Mouse (Mus musculus): Measurements from ENCODE around the gene Ywhaq.

Ywhaq gene

DNA sequence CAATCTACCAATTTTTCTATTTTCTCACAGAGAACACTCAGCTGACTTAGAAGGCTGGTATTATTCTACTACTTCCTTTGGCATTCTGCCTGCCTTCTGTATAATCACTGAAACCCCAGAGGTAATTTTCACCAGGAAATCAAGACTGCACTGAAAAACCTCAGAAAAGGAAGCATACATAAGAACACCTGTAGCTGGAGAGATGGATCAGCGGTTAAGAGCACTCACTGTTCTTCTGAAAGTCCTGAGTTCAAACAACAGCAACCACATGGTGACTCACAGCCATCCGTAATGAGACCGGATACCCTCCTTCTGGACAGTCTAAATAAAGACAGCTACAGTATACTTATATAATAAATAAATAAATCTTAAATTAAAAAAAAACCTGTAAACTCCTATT is 7.8 kb downstream of the Ywhaq start:
- no peak for DNase-seq (ENCODE audit: low spot score in 2 of 2)

DNA sequence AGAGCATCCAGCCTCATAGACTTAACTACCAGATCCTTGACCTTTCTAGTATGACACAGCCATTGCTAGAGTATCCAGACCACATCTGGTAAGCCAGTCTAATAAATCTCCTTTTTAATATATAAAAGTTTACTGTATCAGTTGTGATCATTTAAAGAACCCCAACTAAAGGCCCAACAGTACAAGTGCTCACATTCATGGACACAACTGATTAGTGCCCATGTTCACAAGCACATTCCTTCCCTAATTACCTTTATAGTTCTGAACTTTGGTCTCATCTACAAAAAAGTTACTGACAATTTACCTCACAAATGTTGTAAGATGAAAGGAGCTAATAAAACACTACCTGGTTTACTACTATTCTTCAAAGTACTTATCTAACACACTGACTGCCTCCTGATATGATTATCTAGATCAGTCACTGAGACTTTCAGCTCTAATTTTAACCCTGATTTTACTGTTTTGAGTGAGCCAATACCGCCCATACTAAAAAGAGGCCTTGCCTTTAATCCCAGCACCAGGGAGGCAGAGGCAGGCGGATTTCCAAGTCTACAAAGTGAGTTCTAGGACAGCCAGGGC is 8.6 kb downstream of the Ywhaq start:
- no peak for DNase-seq (ENCODE audit: low spot score in 2 of 2)

DNA sequence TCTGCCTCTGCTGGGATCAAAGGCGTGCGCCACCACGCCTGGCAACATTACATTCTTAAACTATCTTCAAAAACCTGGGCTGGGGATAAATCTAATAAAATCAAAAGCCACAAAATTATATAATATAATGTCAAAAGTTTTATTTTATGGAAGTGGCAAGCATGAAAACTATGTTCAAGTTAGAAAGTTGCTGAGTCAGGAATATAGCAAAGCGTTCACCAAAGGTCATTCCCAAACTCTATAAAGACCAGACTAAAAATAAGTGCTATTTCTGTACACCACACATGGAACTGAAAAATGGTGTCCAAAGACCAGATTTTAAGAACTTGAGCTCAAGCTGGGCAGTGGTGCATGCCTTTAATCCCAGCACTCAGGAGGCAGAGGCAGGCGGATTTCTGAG is 14.7 kb downstream of the Ywhaq start:
- no peak for DNase-seq (ENCODE audit: low spot score in 2 of 2)

DNA sequence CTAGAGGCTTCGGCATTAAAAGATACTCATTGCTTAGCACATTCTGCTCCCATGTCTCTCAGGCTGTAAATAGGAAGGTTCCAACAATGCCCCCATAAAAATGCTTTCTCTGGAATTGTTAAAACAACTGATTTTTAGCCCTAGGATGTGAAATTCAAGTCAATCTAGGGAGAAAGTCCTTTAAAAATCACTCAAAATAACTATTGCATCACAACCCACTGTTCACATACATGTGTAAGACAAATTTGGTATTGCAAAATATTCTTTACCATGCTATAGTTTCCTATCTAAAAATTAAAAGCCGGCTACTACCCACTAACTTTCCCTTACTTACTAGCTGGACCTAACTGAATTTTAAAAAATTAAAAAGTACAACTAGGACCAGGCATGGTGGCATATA is 31.2 kb downstream of the Ywhaq start:
- no peak for DNase-seq (ENCODE audit: low spot score in 2 of 2)

DNA sequence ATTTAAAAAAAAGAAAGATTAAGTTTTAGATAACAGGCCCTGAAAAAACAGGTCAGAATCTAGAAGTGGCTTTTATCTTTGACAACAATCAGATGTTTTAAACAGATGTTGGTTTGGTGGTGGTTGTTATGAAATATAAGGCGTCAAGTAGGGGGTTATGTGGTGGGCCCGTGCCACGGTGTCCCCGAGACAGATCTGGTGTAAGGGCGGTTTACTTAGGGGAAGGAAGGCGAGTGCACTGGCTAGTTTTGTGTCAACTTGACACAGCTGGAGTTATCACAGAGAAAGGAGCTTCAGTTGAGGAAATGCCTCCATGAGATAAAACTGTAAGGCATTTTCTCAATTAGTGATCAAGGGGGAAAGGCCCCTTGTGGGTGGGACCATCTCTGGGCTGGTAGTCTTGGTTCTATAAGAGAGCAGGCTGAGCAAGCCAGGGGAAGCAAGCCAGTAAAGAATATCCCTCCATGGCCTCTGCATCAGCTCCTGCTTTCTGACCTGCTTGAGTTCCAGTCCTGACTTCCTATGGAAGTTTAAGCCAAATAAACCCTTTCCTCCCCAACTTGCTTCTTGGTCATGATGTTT is 38.6 kb downstream of the Ywhaq start:
- DNase-seq (ENCODE audit: low spot score in 2 of 2) = peak; percentile 15 to 28

DNA sequence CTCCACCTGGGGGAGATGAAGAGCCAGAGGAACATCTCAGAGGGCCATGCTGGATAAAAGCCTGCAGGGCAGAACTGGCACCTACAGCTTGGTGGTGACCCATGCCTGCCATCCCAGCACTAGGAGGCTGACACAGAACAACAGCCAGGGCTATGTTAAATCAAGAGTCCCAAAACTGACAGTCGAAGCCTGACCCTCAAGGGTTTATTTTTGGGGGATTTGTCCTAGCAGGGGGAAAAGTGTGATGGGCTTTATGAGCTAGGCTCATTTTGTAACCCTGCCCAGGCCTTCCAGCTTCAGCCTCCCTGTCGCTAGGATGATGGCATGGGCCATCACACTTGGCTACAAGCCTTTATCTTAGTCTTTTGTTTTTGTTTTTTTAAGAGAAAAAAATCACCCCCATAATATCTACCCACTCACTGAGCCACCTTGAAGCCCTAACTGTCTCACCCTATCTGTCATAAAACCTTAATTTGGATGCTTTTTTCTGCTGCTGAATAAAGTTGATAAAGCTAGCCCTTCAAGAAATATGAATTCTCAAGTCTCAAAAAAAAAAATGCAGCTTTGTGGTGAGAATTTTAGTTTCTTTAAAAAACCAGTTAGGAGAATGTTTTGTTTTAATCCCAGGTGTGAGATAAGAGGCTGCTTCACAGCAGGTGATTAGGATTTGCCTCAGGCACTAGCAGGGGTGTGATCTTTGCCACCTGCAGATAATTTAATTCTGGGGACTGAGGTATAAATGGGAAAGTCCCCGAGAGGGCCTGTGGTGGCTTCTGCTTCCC is 41.9 kb downstream of the Ywhaq start:
- DNase-seq (ENCODE audit: low spot score in 2 of 2) = peak in 1 of 2 experiments; percentile 11

DNA sequence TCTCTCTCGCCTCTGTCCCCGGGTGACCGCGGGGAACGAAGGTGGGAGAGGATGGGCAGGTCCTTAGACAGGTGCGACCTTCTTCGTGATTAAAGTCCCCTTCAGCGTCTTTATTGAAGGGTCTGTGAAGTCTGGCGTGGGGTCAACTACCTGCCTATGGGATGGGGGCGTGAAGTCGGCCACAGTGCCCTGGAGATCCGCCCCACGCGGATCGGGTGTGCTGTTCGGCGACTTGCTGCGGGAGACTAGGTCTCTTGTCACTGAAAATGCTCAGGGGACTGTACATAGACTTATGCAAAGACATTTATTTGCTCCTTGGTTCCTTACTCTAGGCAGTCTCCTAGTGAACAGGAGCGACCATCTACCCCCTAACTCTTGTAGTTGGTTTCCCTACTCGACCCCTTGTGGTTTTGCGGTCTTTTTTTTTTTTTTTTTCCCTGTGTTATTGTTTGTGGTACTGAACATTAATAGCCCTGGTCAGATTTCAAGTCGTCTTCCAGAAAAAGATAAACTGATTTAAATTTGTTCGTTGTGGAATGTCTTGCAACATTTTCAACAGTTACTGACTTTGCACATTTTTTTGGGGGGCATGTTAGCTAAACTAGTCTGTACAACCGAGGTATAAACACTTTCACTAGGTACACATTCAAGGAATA is 43.5 kb downstream of the Ywhaq start:
- DNase-seq (ENCODE audit: low spot score in 2 of 2) = no peak

DNA sequence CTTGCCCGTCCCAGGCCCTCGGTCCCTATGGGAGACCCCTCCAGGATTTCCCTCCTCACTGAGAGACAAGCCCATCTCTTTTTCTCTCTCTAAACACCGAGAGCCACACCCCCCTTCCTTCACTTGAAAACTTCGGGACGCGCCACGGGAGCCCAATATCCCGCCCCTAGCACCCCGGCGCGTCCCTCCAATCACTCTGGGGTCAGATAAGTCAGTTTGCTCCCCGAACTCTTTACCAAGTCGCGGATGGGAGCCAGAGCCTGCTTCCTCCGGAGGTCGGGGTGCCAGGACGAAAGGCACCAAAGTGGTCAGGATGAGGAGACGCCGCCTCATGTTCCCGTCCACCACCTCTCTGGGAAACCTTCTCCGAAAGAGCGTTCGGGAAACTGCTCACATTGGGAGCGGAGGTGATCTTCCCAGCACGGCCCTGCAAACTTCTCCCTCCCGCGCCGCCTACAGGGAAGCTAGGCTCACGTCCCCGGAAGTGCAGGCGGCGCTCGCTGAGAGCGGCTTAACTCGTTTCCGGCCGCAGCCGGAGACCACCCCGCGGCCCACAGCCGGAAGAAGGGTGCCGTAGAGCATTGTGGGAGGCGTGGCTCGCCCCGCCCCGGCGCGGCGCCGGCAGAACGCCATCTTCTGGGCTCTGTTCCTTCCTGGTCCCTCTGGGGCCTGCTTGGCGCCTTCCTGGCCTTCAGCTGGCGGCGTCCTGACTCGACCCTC is 44.2 kb downstream of the Ywhaq start, which contains the start of gene Adam17:
Gene Adam17, minus strand, starts transcription at position 533 of the 720 bp plus-strand sequence.
- peak; percentile 91 to 94 for DNase-seq (ENCODE audit: low spot score in 2 of 2)

DNA sequence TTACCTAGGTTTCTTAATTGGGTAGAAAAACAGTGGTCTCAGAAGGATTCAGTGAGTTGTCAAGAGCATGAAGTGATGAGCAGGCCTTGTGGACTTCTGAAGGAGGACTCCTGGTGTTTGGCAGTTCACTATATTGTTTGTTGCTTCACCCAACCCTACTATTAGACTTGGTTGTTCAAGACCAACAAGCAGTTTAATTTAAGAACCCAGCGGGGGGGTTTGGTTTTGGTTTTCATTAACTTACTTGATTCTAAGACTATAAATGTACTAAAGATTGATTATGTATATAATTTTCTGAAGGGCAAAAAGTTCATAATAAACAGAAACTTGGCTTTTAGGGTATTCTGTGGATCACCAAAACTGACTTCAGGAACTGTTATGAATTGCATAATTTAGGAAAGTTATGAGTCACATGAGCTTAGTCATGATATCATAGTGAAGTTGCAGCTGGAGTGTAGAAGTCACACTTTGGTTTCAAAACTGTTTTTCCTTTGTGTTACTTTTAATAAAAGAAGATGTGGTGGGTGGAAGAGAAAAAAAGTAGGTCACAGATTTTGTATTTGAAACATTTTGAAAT is 47.3 kb downstream of the Ywhaq start:
- no peak for DNase-seq (ENCODE audit: low spot score in 2 of 2)

DNA sequence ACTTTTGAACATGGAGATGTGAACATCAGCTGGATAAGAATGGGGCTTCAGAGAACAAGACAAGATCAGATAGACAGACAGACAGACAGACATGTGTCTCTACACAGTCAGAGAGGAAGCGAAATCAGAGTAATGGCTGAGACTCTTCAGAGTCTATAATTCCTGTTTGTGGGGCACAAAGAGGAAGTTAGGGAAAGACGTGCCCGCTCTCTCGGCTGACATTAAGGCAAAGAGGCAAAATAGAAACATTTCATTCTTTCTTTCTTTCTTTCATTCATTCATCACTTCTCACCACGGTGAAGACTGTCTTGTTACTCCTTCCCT is 48.4 kb downstream of the Ywhaq start:
- no peak for DNase-seq (ENCODE audit: low spot score in 2 of 2)

DNA sequence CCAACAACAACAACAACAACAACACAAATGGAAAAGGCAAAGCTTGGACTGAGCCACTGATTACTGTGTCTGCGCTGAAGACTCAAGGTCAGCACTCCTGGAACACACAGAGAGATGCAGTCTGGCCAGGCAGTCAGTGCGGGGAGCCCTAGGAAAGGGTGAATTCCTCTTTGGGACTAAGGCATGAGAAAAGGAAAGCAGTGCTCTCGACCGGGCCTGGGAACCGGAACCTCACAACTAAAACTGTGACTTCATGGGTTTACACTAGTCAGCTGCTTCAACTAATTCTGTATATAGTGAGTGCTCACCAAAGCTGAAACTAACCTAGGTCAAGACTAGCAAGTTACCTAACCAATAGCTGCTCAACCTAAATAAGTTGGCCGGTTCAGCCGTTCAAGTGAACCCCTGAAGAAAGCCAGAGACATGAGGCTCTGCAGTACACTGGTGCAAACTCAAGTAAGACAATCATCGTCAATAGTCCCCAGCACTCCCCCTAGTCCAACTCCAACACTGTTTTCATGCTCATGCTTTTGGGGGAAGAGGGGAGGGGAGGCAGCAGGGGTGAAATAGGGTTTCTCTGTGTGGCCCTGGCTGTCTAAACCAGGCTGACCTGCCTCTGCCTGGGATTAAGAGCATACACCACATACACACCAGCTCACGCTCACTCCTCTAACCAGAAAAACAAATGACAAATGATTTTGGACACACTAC is 48.9 kb downstream of the Ywhaq start:
- DNase-seq (ENCODE audit: low spot score in 2 of 2) = no peak

DNA sequence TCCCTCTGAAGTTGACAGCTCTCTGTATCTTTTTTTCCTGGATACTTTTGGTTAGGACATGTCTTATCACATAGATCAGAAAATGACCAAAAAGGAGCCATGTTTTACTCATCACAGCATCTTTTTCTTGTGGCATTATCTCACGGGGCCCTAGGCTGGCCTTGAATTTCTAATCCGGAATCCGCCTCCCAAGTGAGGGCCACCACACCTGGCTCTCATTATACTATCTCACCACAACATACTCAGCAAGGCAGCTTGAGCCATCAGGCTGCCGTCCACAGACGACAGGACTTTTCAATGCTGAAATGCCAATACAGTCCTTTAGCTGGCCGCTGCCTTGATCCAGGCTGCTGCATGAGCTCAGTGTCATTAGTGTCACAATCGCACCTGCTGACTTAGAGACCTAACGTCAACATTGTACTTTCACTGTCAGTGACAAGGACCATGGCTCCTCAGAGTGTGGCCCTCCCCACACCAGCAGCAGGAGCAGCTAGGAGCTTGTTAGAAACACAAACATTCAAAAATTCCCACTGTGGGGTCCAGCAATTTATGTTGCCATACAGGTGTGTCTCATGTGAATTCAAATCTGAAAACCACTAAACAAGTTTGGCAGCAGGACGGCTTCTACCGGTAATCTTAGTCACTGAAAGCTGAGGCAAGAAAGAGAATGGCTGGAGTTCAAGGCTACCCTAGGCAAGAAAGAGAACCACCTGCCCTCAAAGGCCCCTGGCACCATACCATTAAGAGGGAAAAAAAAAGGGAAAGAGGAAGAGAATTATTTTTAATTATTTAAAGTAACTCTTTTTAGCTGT is 52.6 kb downstream of the Ywhaq start:
- no peak for DNase-seq (ENCODE audit: low spot score in 2 of 2)

DNA sequence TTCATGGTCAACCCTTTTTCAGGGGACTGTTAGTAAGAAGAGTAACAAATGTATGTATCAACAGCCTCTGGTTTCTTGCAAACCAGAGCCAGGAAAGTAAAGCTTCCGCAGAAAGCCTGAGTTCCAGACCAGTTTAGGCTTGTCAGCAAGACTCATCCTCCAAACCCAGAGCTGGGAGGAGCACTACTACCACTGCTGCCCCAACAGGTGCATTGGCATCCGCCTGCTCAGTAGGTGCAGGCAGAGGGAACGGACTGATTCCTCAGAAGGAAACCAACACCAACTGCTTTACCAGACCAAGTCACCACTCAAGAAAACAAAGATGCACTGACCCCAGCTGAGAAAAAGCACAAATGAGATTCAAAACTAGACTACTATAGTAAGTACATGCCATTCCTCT is 54.2 kb downstream of the Ywhaq start:
- DNase-seq (ENCODE audit: low spot score in 2 of 2) = no peak

DNA sequence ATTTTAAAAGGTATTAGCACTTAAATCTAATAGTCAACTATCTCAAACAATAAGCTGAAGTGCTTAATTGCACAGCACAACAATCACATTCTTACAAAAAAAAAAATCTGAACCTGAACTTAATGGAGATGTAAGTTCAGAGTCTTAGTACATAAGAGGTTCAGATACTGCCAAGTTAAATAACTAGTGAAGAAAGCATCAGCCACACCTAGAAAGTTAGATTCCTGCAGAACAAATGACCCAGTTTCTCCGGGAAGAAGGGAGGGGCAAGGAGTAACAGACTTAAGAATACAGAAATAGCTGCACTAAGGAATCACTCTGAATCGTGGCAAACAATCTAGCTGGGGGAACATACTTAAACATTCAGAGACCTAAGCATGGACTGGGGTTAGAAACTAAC is 54.8 kb downstream of the Ywhaq start:
- no peak for DNase-seq (ENCODE audit: low spot score in 2 of 2)

DNA sequence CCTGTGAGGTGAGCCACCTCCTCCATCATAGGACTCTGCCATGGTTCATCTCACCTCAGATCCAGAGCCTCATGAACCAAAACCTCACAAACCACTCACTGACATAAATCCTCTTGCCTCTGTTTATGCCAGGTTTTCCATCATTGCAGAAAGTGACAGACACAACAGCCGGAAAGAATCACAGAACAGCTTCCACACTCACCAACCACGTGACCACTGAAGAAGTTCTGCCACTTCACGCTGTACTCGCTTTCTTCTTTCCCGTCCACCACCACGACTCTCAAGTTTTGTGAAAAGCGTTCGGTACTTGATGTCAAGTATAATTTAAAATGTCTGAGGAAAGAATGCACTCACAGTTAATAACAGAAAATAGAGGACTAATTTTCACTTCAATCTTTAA is 63.8 kb downstream of the Ywhaq start:
- no peak for DNase-seq (ENCODE audit: low spot score in 2 of 2)

DNA sequence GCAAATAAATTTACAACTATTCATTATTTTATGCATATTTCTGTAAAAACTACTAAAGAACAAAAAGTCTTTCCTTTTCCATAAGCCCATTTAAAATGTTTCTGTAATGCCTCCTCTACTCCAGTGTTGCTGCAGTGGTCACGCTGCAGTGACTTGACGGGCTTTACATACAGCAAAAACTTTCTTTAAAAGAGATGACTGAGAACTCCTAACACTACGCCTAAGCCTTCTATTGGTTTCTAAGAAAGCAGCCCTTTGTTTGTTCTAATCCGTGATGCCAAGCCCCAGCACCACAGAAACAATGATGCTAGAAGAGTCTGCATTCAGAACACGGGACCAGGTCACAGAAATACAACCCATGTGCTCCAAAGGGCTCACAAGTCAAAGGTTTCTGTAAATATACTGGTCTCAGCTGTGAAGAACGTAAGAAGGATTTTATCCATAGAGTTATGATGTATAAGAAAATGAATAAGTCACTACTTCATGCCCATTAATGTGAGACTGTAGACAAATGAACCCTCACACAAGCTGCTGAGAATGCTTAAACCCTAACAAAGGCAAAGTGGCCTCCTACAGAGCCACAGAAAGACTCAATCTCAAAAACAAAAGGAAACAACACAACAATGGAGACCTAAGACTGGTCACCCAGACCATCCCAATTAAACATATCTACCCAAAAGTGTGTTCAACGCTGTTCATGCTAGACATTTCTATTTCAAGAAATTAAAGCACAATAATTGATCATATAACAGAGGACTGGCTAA is 67.1 kb downstream of the Ywhaq start:
- DNase-seq (ENCODE audit: low spot score in 2 of 2) = no peak

DNA sequence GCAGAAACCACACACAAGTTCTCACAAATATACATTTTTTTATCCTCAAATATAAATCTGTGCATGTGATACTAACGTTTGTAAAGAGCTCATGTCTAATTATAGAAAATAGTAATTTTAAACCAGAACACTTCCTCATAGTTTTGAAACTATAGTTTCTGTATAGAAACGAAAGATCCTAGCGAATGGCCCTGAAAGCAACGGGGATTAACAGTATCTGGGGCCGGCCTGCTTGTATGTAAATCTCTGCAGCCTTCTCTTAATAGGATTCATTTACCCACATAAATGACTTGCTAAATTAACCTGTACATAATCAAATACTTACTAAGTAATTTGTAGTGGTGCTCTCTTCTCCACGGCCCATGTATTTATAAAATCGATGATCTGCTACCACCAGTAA is 70.5 kb downstream of the Ywhaq start:
- DNase-seq (ENCODE audit: low spot score in 2 of 2) = no peak

DNA sequence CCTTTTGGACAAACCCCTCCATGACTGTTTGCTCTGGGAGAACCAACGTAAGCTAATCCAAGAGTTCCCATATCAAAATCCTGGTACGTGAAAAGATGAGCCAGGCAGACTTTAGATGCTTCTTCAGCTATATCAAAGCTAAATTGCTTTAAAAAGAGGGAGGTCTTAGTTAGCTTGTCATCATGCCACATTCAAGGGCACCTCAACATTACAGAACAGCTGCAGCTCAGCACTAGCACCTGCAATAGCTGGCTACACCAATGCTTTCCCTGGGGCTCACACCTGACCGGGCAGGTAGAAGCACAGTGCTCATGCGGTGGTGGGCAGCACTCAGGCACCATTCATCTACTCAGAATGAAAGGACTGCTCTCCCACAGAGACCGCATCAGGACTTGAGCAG is 76.8 kb downstream of the Ywhaq start:
- DNase-seq (ENCODE audit: low spot score in 2 of 2) = no peak

Data from thymus, postnatal 10 days (tissue).